Mouse (Mus musculus) embryonic facial prominence, embryonic 14.5 days (tissue): ENCODE data around the gene Pop7. TPM values are rescaled to one million over a fixed set of nuclear protein-coding genes. Genes with fewer than 3 reads are reported as not detected.

Source experiments
- ATAC-seq: fragments of 200-750 bp; cut with Nextera tagmentation; 2 replicates; pipeline ENCODE4 v1.8.0; 2017; ENCODE audit warnings: low read depth, moderate number of reproducible peaks, moderate TSS enrichment
- DNase-seq: peaks from one replicate; pipeline ENCODE4 v3.0.0-alpha.2; 2015; ENCODE audit warnings: low spot score
- H3K27ac ChIP-seq: fragments of 300-500 bp; sonication (generic); replicated peaks from 2 replicates; pipeline ENCODE4 v1.5.1; 2014; ENCODE audit warnings: low read depth, mild to moderate bottlenecking, low read length, moderate library complexity
- H3K27me3 ChIP-seq: fragments of 300-500 bp; sonication (generic); replicated peaks from 2 replicates; pipeline ENCODE4 v1.6.1; 2014; ENCODE audit warnings: low read length; ENCODE audit not compliant: control insufficient read depth, insufficient read depth
- H3K36me3 ChIP-seq: fragments of 300-500 bp; sonication (generic); 2 replicates; pipeline ENCODE4 v1.6.1; 2014; ENCODE audit warnings: low read length, mixed read lengths; ENCODE audit not compliant: control insufficient read depth, insufficient read depth
- H3K4me1 ChIP-seq: fragments of 300-500 bp; sonication (generic); 2 replicates; pipeline ENCODE4 v1.6.1; 2014; ENCODE audit warnings: antibody characterized with exemption, low read length; ENCODE audit not compliant: control insufficient read depth, insufficient read depth
- H3K4me2 ChIP-seq: fragments of 300-500 bp; sonication (generic); 2 replicates; pipeline ENCODE4 v1.6.1; 2014; ENCODE audit warnings: low read depth, mild to moderate bottlenecking, low read length, moderate library complexity, mixed read lengths
- H3K4me3 ChIP-seq: fragments of 300-500 bp; sonication (generic); 2 replicates; pipeline ENCODE4 v1.5.1; 2014; ENCODE audit warnings: low read depth, mild to moderate bottlenecking, low read length
- H3K9ac ChIP-seq: fragments of 300-500 bp; sonication (generic); 2 replicates; pipeline ENCODE4 v1.6.1; 2014; ENCODE audit warnings: low read depth, mild to moderate bottlenecking, low read length, moderate library complexity, mixed read lengths
- H3K9me3 ChIP-seq: fragments of 300-500 bp; sonication (generic); 2 replicates; pipeline ENCODE4 v1.6.1; 2016; ENCODE audit warnings: low read length; ENCODE audit not compliant: control insufficient read depth
- WGBS: fragments of 180-500 bp; shearing (Covaris S2); extraction: QIAGEN DNeasy Blood & Tissue Kit; methylation state at CpG from one replicate; pipeline ENCODE4 v1.1.7; 2014; 5-methylcytosine and 5-hydroxymethylcytosine counted together
- polyA plus RNA-seq: library from polyadenylated mRNA; unstranded; fragments of >200 nt; fragmentation: Nextera tagmentation; extraction: Ambion mirVana; gene quantifications from 2 replicates; pipeline ENCODE4 v1.2.1, GENCODE M21; 2014

The Pop7 gene
- polyA plus RNA-seq, 1 experiment from 2014 or later: 49.8 TPM

- Histone ChIP-seq H3K9ac (peak overlapping the region; percentile 89), H3K27me3 (no peaks in the 10 kb centered on the region), H3K4me1 (no peaks in the 10 kb centered on the region), H3K9me3 (no peaks in the 10 kb centered on the region), H3K4me2 (peak overlapping the region; percentile 96), H3K36me3 (peaks cover 53% of the 10 kb centered on the region), H3K27ac (peak overlapping the region; percentile 93), H3K4me3 (peak overlapping the region; percentile 83)
- DNase-seq (no peak), ATAC-seq (no peak)
- WGBS: 73% methylated on average over 8 of the region's 8 CpGs
Measured at GRCm38 (mm10) chr5:137530075-137530474, 27.8 kb upstream of the Pop7 start.

DNA sequence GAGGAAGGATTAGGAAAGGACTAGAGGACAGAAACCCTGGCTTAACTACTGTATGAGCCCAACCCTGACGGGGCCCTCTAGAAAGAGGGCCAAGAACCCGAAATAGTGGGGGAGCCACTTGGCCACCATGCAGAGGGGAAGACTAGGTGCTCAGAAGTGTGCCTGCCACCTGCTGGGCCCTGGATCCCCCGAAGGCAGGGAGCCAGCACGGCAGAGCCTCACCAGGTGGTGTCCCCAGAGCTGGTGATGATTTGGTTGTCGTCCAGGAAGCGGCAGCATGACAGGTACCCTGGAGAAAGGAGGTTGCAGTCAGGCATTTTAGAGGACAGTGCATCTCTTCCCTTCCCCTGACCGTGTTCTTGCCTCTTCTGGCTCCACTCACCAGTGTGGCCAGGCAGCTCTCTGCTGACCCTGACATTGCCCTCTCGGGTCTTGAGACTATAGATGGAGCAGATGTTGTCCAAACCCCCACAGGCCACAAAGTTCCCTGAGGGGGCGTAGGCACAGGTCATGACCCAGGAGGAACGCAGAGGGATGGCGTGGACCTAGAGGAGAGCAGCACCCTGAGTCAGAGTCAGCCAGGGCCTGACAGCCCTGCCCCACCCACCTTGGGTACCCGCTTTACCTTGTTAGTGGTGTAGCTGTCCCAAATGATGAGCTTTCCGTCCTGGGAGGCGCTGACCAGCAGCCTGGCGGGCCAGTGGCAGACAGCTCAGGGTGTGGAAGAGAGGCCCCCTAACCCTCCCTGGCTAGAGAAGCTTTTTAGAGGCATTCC lies 27.1 kb upstream of the Pop7 start:
- Histone ChIP-seq H3K4me2 (peak overlapping the region; percentile 96; the same call in 1 of the 2 replicates), H3K27ac (0 out of 2 replicates have a peak overlapping the region, but pooled peaks have one; percentile 93), H3K9ac (no peak overlapping the region)

GRCm38 (mm10) chr5:137528247-137528968 lies 26.1 kb upstream of the Pop7 start:
- Histone ChIP-seq H3K4me2 (no peak overlapping the region), H3K36me3 (peaks cover 70% of the 10 kb centered on the region), H3K27me3 (no peaks in the 10 kb centered on the region), H3K27ac (no peak overlapping the region), H3K4me3 (no peak overlapping the region), H3K9ac (no peak overlapping the region), H3K4me1 (no peaks in the 10 kb centered on the region), H3K9me3 (no peaks in the 10 kb centered on the region)
- ATAC-seq (no peak), DNase-seq (no peak)
- WGBS: 80% methylated on average over 22 of the region's 22 CpGs

More for the DNA sequence above, 27.1 kb upstream of the Pop7 start:
- H3K4me1 ChIP-seq: no peaks in the 10 kb centered on the region
- H3K9me3 ChIP-seq: no peaks in the 10 kb centered on the region
- 68% methylated on average over 12 of the region's 15 CpGs for WGBS
- ATAC-seq (no peak), DNase-seq (no peak)
- peaks cover 60% of the 10 kb centered on the region for H3K36me3 ChIP-seq
- H3K27me3 ChIP-seq: no peaks in the 10 kb centered on the region
- H3K4me3 ChIP-seq: peak overlapping the region; percentile 83; the same call in 1 of the 2 replicates

GRCm38 (mm10) chr5:137527413-137527812 lies 25.1 kb upstream of the Pop7 start:
- WGBS: 68% methylated on average over 1 of the region's 1 CpGs

GRCm38 (mm10) chr5:137526192-137526936 lies 24.0 kb upstream of the Pop7 start:
- no peak for ATAC-seq
- Histone ChIP-seq H3K4me3 (no peak overlapping the region), H3K36me3 (peaks cover 89% of the 10 kb centered on the region), H3K4me2 (no peak overlapping the region), H3K9me3 (no peaks in the 10 kb centered on the region), H3K27me3 (no peaks in the 10 kb centered on the region), H3K4me1 (no peaks in the 10 kb centered on the region), H3K9ac (no peak overlapping the region), H3K27ac (0 out of 2 replicates have a peak overlapping the region, but pooled peaks have one; percentile 15)
- WGBS: 62% methylated on average over 16 of the region's 16 CpGs
- peak; percentile 51 for DNase-seq

More at GRCm38 (mm10) chr5:137527413-137527812, 25.1 kb upstream of the Pop7 start:
- no peak overlapping the region for H3K4me3 ChIP-seq
- H3K9ac ChIP-seq: no peak overlapping the region
- H3K27ac ChIP-seq: no peak overlapping the region
- no peak overlapping the region for H3K4me2 ChIP-seq
- H3K27me3 ChIP-seq: no peaks in the 10 kb centered on the region
- ATAC-seq: no peak
- H3K4me1 ChIP-seq: no peaks in the 10 kb centered on the region
- no peak for DNase-seq
- peaks cover 80% of the 10 kb centered on the region for H3K36me3 ChIP-seq
- H3K9me3 ChIP-seq: no peaks in the 10 kb centered on the region

GRCm38 (mm10) chr5:137525511-137525910 lies 23.2 kb upstream of the Pop7 start:
- H3K27ac ChIP-seq: no peak overlapping the region
- H3K4me2 ChIP-seq: no peak overlapping the region
- no peaks in the 10 kb centered on the region for H3K4me1 ChIP-seq
- H3K9me3 ChIP-seq: no peaks in the 10 kb centered on the region
- no peak for DNase-seq
- no peaks in the 10 kb centered on the region for H3K27me3 ChIP-seq
- no peak for ATAC-seq
- peaks cover 98% of the 10 kb centered on the region for H3K36me3 ChIP-seq
- no peak overlapping the region for H3K9ac ChIP-seq
- no peak overlapping the region for H3K4me3 ChIP-seq
- 75% methylated on average over 16 of the region's 16 CpGs for WGBS

DNA sequence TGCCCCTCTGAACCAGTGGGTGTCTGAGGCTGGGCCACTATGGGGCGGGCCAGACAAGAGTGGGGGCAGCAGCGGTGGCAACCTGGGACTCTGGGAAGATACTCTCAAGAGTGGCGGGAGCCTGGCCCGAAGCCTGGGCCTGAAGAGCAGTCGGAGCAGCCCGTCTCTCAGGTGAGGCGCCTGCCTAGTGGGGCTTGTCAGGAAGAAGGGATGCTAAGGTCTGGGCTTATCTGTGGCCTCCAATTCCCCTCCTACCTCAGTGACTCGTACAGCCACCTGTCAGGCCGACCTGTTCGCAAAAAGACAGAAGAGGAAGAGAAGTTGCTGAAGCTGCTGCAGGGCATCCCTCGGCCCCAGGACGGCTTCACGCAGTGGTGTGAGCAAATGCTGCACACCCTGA lies 22.4 kb upstream of the Pop7 start:
- no peak overlapping the region for H3K27ac ChIP-seq
- WGBS: 83% methylated on average over 12 of the region's 13 CpGs

GRCm38 (mm10) chr5:137524251-137524515 lies 21.9 kb upstream of the Pop7 start:
- Histone ChIP-seq H3K9ac (no peak overlapping the region), H3K4me3 (no peak overlapping the region), H3K27me3 (no peaks in the 10 kb centered on the region), H3K9me3 (no peaks in the 10 kb centered on the region), H3K4me2 (no peak overlapping the region), H3K4me1 (no peaks in the 10 kb centered on the region), H3K27ac (no peak overlapping the region), H3K36me3 (peaks cover 99% of the 10 kb centered on the region)
- WGBS: 74% methylated on average over 4 of the region's 8 CpGs
- ATAC-seq: no peak
- DNase-seq: no peak

More for the DNA sequence above, 22.4 kb upstream of the Pop7 start:
- H3K27me3 ChIP-seq: no peaks in the 10 kb centered on the region
- no peak for DNase-seq
- no peak overlapping the region for H3K4me3 ChIP-seq
- H3K9me3 ChIP-seq: no peaks in the 10 kb centered on the region
- no peak for ATAC-seq
- H3K36me3 ChIP-seq: peaks cover 99% of the 10 kb centered on the region
- no peak overlapping the region for H3K4me2 ChIP-seq
- no peaks in the 10 kb centered on the region for H3K4me1 ChIP-seq
- no peak overlapping the region for H3K9ac ChIP-seq
